Mouse (Mus musculus) spleen, adult 2 months (tissue): ENCODE measurements around the gene Pabpc1l.

Experiments
- CTCF ChIP-seq: fragments of 200-500 bp; IDR thresholded peaks from 2 replicates; pipeline ENCODE4 v1.5.1; 2011; ENCODE audit warnings: mild to moderate bottlenecking, inconsistent platforms; ENCODE audit not compliant: insufficient read depth, insufficient read length, insufficient replicate concordance; ENCODE audit errors: extremely low read depth
- POLR2A ChIP-seq: fragments of 200-500 bp; IDR thresholded peaks from 2 replicates; pipeline ENCODE4 v1.6.1; 2011; ENCODE audit warnings: low read depth, low read length, inconsistent platforms

DNA sequence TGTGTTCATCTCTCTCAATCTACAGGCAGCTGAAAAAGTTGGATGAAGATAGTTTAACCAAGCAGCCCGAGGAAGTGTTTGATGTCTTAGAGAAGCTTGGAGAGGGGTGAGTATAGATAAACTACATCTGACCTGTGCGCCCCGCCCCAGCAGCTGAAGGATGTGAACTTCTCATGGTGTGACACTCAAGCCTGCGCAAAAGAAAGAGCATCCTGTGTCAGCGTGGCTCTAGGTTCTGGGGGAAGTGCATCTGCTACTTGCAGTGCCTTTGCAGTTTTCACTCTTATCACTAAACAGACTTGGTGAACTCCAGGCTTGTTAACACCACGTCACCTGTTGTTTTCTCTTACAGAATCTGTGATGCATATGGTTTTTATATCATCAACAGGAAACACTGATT is 54.2 kb downstream of the Pabpc1l start:
- TF ChIP-seq POLR2A (no peak), CTCF (no peak)
